Mouse (Mus musculus) E14TG2a.4 (cell line): ENCODE measurements around the gene Akr1b7.
"Not testable (repeated sequence)": the region's sequence is repeated elsewhere in the genome, so short reads cannot be mapped to it uniquely, and the experiment has no call there.

Experiments used
- H3K27me3 ChIP-seq: 2 replicates; pipeline ENCODE4 v1.6.1; 2014; ENCODE audit warnings: low read length, control low read depth; ENCODE audit not compliant: insufficient read depth
- H3K36me3 ChIP-seq: 2 replicates; pipeline ENCODE4 v1.6.1; 2014; ENCODE audit warnings: low read length, control low read depth; ENCODE audit not compliant: insufficient read depth
- H3K4me1 ChIP-seq: replicated peaks from 2 replicates; pipeline ENCODE4 v1.6.1; 2014; ENCODE audit warnings: low read depth, low read length, control low read depth
- H3K4me3 ChIP-seq: replicated peaks from 2 replicates; pipeline ENCODE4 v1.5.1; 2014; ENCODE audit warnings: mild to moderate bottlenecking, low read length
- H3K9me3 ChIP-seq: 2 replicates; pipeline ENCODE4 v1.6.1; 2014; ENCODE audit warnings: low read length, control low read depth
- CTCF ChIP-seq: conservative IDR thresholded peaks from 2 replicates; pipeline ENCODE4 v1.5.1; 2014; ENCODE audit warnings: low read length
- NANOG ChIP-seq: IDR thresholded peaks from 2 replicates; pipeline ENCODE4 v1.6.1; 2014; ENCODE audit warnings: borderline replicate concordance, low read length, mixed read lengths
- POU5F1 ChIP-seq: IDR thresholded peaks from 2 replicates; pipeline ENCODE4 v1.6.1; 2014; ENCODE audit warnings: low read length, borderline replicate concordance

Gene Akr1b7

GRCm38 (mm10) chr6:34407403-34407802, 4.7 kb upstream of the Akr1b7 start:
- Histone ChIP-seq H3K4me1 (no peaks in the 10 kb centered on the region), H3K36me3 (no peaks in the 10 kb centered on the region), H3K27me3 (no peaks in the 10 kb centered on the region), H3K4me3 (no peak overlapping the region), H3K9me3 (peaks cover 26% of the 10 kb centered on the region)
- TF ChIP-seq POU5F1 (no peak), NANOG (no peak), CTCF (no peak)

GRCm38 (mm10) chr6:34412688-34413087, 554 bp downstream of the Akr1b7 start:
- Histone ChIP-seq H3K36me3 (no peaks in the 10 kb centered on the region), H3K4me3 (no peak overlapping the region), H3K9me3 (0 out of 2 replicates have a peak, but pooled peaks cover 5% of the 10 kb centered on the region), H3K4me1 (peaks cover 8% of the 10 kb centered on the region; the same call in 1 of the 2 replicates), H3K27me3 (no peaks in the 10 kb centered on the region)
- TF ChIP-seq CTCF (no peak), POU5F1 (no peak), NANOG (no peak)

DNA sequence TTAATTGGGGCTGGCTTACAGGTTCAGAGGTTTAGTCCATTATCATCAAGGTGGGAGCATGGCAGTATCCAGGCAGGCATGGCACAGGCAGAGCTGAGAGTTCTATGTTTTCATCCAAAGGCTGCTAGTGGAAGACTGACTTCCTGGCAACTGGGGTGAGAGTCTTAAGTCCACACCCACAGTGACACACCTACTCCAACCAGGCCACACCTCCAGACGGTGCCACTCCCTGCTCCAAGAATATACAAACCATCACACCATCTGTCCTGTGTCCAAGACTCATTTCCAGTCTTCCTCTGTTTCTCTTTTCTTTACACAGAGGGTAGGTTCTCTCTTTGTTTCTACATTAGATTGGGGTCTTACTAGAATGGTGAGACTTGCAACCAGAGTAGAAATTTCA, 1.3 kb downstream of the Akr1b7 start:
- not testable (repeated sequence) for H3K4me3 ChIP-seq, H3K9me3 ChIP-seq, H3K36me3 ChIP-seq, H3K4me1 ChIP-seq, H3K27me3 ChIP-seq

DNA sequence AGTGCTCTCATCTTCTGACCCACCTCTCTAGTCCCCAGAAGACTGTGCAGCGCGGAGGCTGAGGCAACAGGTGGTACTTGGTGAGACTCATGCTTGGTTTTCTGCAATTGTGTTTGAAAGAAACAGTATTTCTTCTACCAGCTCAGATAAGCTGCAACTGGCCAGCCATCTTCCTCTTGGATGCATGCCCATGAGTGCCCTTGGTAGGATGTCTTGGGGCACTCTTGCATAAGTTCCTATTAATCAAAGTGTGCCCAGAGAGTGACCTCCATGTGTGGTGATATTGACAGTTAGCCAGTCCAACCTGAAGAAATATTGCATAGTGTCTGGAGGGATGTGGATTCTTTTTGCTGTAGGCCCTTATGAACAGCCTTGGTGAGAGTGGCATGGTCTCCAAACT, 4.4 kb downstream of the Akr1b7 start:
- Histone ChIP-seq H3K9me3 (no peaks in the 10 kb centered on the region), H3K36me3 (no peaks in the 10 kb centered on the region), H3K27me3 (peaks cover 3% of the 10 kb centered on the region), H3K4me3 (no peak overlapping the region), H3K4me1 (peaks cover 8% of the 10 kb centered on the region; the same call in 1 of the 2 replicates)
- TF ChIP-seq POU5F1 (no peak), NANOG (no peak), CTCF (no peak)

- Histone ChIP-seq H3K4me1 (no peaks in the 10 kb centered on the region), H3K36me3 (no peaks in the 10 kb centered on the region), H3K4me3 (no peak overlapping the region), H3K27me3 (peaks cover 3% of the 10 kb centered on the region), H3K9me3 (no peaks in the 10 kb centered on the region)
- TF ChIP-seq NANOG (no peak), POU5F1 (no peak), CTCF (no peak)
Observed at GRCm38 (mm10) chr6:34419071-34419470, 6.9 kb downstream of the Akr1b7 start.

DNA sequence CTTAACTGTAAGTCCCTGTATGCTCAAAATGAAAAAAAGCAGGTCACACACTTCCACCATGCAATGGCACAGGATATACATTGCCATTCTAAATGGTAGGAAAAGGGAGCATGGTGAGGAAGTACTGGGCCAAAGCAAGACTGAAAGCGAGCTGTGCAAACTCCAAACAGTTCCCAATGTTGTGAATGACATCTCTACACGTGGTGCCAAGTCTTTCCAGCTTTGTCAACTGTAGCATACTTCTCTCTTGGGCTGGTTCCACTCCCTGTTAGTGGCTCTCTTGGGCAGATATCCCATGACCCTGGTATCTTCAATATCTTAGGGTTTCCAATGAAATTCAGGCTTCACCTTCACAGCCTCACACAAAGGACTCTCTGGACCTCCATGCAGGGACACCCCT, 26.9 kb downstream of the Akr1b7 start:
- H3K36me3 ChIP-seq: no peaks in the 10 kb centered on the region
- TF ChIP-seq CTCF (no peak), NANOG (no peak), POU5F1 (no peak)
- no peak overlapping the region for H3K4me3 ChIP-seq
- H3K27me3 ChIP-seq: no peaks in the 10 kb centered on the region; the same call in 1 of the 2 replicates
- H3K9me3 ChIP-seq: 0 out of 2 replicates have a peak, but pooled peaks cover 8% of the 10 kb centered on the region
- no peaks in the 10 kb centered on the region for H3K4me1 ChIP-seq

GRCm38 (mm10) chr6:34441556-34442257, 29.6 kb downstream of the Akr1b7 start:
- H3K9me3 ChIP-seq: no peaks in the 10 kb centered on the region

DNA sequence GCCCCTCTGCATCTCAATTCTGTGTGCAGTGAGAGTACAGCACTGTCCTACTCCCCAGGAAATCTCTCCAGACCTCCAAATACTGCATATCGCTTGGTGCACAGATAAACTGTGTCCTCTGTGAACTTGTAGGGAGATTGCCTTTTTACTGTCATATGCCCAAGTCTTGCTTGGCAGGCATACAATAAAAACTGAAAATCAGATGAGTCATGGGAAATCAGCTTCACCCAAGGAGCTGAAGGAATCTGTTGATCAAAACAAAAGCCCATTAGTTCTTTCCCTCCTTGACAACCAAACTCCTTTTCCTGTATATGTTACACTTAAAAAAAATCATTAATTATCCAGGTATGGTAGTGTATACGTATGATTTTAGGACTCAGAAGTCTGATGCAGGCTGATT, 31.7 kb downstream of the Akr1b7 start:
- no peak for TF ChIP-seq CTCF
- TF ChIP-seq NANOG: no peak
- no peak for TF ChIP-seq POU5F1
- Histone ChIP-seq H3K36me3 (no peaks in the 10 kb centered on the region), H3K4me1 (no peaks in the 10 kb centered on the region), H3K9me3 (no peaks in the 10 kb centered on the region), H3K27me3 (no peaks in the 10 kb centered on the region; the same call in 1 of the 2 replicates), H3K4me3 (no peak overlapping the region)

More at GRCm38 (mm10) chr6:34441556-34442257, 29.6 kb downstream of the Akr1b7 start:
- no peaks in the 10 kb centered on the region for H3K36me3 ChIP-seq
- TF ChIP-seq NANOG (no peak), CTCF (no peak), POU5F1 (no peak)
- no peaks in the 10 kb centered on the region; the same call in 1 of the 2 replicates for H3K27me3 ChIP-seq
- H3K4me3 ChIP-seq: no peak overlapping the region
- no peaks in the 10 kb centered on the region for H3K4me1 ChIP-seq

GRCm38 (mm10) chr6:34447961-34448360, 35.8 kb downstream of the Akr1b7 start:
- Histone ChIP-seq H3K4me3 (no peak overlapping the region), H3K36me3 (no peaks in the 10 kb centered on the region), H3K27me3 (0 out of 2 replicates have a peak, but pooled peaks cover 7% of the 10 kb centered on the region), H3K9me3 (no peaks in the 10 kb centered on the region), H3K4me1 (no peaks in the 10 kb centered on the region)
- peak; percentile 73 for TF ChIP-seq CTCF
- TF ChIP-seq NANOG: no peak
- no peak for TF ChIP-seq POU5F1
